Mouse (Mus musculus) MEL (cell line): ENCODE measurements around the gene Sgk2. TPM values are rescaled to one million over a fixed set of nuclear protein-coding genes. Genes with fewer than 3 reads are reported as not detected.

Source experiments
- DNase-seq: peaks from one replicate; pipeline ENCODE4 v3.0.0; 2011; ENCODE audit warnings: low read depth, low spot score
- H3K27ac ChIP-seq: 2 replicates; pipeline ENCODE4 v1.5.1; 2012; ENCODE audit warnings: low read depth, mild to moderate bottlenecking, control low read depth, low read length, moderate library complexity; ENCODE audit not compliant: control insufficient read depth
- H3K27me3 ChIP-seq, 2 experiments: fragments of 150-350 bp in 1 of 2; sonication (generic) in 1 of 2; 2 replicates each; pipeline ENCODE4 v1.6.1; 2012; ENCODE audit warnings: low read length in 2 of 2, mild to moderate bottlenecking in 2 of 2, improper control_type of control experiment in 1 of 2, moderate library complexity in 1 of 2; ENCODE audit not compliant: insufficient read depth in 2 of 2, control insufficient read depth in 1 of 2
- H3K36me3 ChIP-seq, 2 experiments: 2 replicates each; pipeline ENCODE4 v1.6.1; 2012 to 2014; ENCODE audit warnings: low read length in 2 of 2, improper control_type of control experiment in 1 of 2, inconsistent platforms in 1 of 2, mild to moderate bottlenecking in 1 of 2; ENCODE audit not compliant: insufficient read depth in 2 of 2, control insufficient read depth in 1 of 2
- H3K4me1 ChIP-seq, 2 experiments: fragments of 150-350 bp in 1 of 2; sonication (generic) in 1 of 2; 2 replicates each; pipeline ENCODE4 v1.6.1; 2012; ENCODE audit warnings: low read length in 2 of 2, improper control_type of control experiment in 1 of 2, mild to moderate bottlenecking in 1 of 2; ENCODE audit not compliant: insufficient read depth in 2 of 2, control insufficient read depth in 1 of 2
- H3K4me3 ChIP-seq, 2 experiments: fragments of 150-350 bp in 1 of 2; sonication (generic) in 1 of 2; 2 replicates each; pipeline ENCODE4 v1.5.1; 2012; ENCODE audit warnings: low read depth in 2 of 2, low read length in 2 of 2, mild to moderate bottlenecking in 2 of 2, moderate library complexity in 2 of 2, control low read depth in 1 of 2, improper control_type of control experiment in 1 of 2; ENCODE audit not compliant: control insufficient read depth in 1 of 2, insufficient read depth in 1 of 2
- H3K79me2 ChIP-seq: 2 replicates; pipeline ENCODE4 v1.6.1; 2012; ENCODE audit warnings: mild to moderate bottlenecking, low read length, moderate library complexity; ENCODE audit not compliant: control insufficient read depth, poor library complexity, insufficient read depth
- H3K9ac ChIP-seq: 2 replicates; pipeline ENCODE4 v1.6.1; 2012; ENCODE audit warnings: low read depth, mild to moderate bottlenecking, control low read depth, low read length, moderate library complexity; ENCODE audit not compliant: control insufficient read depth, poor library complexity, severe bottlenecking
- H3K9me3 ChIP-seq: fragments of 150-350 bp; sonication (generic); replicated peaks from 2 replicates; pipeline ENCODE4 v1.6.1; 2012; ENCODE audit warnings: mild to moderate bottlenecking, low read length, improper control_type of control experiment, moderate library complexity; ENCODE audit not compliant: insufficient read depth
- BHLHE40 ChIP-seq: IDR thresholded peaks from 2 replicates; pipeline ENCODE4 v1.6.1; 2012; ENCODE audit warnings: low read depth, mild to moderate bottlenecking, inconsistent platforms, low read length, improper control_type of control experiment, borderline replicate concordance
- CTCF ChIP-seq, 3 experiments: IDR thresholded peaks in 2 of 3; conservative IDR thresholded peaks in 1 of 3; 2 replicates each; pipeline ENCODE4 v1.5.1; 2011 to 2012; ENCODE audit warnings: low read length in 3 of 3, low read depth in 2 of 3, mild to moderate bottlenecking in 2 of 3, improper control_type of control experiment in 1 of 3, inconsistent platforms in 1 of 3, mixed read lengths in 1 of 3, moderate library complexity in 1 of 3; ENCODE audit not compliant: control insufficient read depth in 1 of 3, insufficient read depth in 1 of 3, poor library complexity in 1 of 3, severe bottlenecking in 1 of 3
- E2F4 ChIP-seq: IDR thresholded peaks from 2 replicates; pipeline ENCODE4 v1.6.1; 2011; ENCODE audit warnings: low read depth, low read length, improper control_type of control experiment, borderline replicate concordance
- ELF1 ChIP-seq: IDR thresholded peaks from 2 replicates; pipeline ENCODE4 v1.6.1; 2014; ENCODE audit warnings: low read depth, mild to moderate bottlenecking, inconsistent platforms, low read length, improper control_type of control experiment, moderate library complexity
- GABPA ChIP-seq: IDR thresholded peaks from 2 replicates; pipeline ENCODE4 v1.6.1; 2012; ENCODE audit warnings: low read depth, mild to moderate bottlenecking, inconsistent platforms, low read length, improper control_type of control experiment, moderate library complexity
- HCFC1 ChIP-seq: IDR thresholded peaks from 2 replicates; pipeline ENCODE4 v1.6.1; 2012; ENCODE audit warnings: low read depth, mild to moderate bottlenecking, inconsistent platforms, low read length, improper control_type of control experiment, moderate library complexity
- JUND ChIP-seq: IDR thresholded peaks from 2 replicates; pipeline ENCODE4 v1.6.1; 2011; ENCODE audit warnings: low read depth, mild to moderate bottlenecking, improper control_type of control experiment, low read length
- MAX ChIP-seq: IDR thresholded peaks from 2 replicates; pipeline ENCODE4 v1.6.1; 2011; ENCODE audit warnings: low read length, improper control_type of control experiment
- MXI1 ChIP-seq: IDR thresholded peaks from 2 replicates; pipeline ENCODE4 v1.6.1; 2011; ENCODE audit warnings: mild to moderate bottlenecking, low read depth, low read length, improper control_type of control experiment
- MYC ChIP-seq: IDR thresholded peaks from 2 replicates; pipeline ENCODE4 v1.6.1; 2011; ENCODE audit warnings: low read depth, mild to moderate bottlenecking, low read length, improper control_type of control experiment, moderate library complexity
- NELFE ChIP-seq: IDR thresholded peaks from 2 replicates; pipeline ENCODE4 v1.6.1; 2011; ENCODE audit warnings: low read depth, low read length, improper control_type of control experiment
- POLR2AphosphoS2 ChIP-seq: IDR thresholded peaks from 2 replicates; pipeline ENCODE4 v1.6.1; 2011; ENCODE audit warnings: low read length, improper control_type of control experiment
- POLR2AphosphoS5 ChIP-seq: IDR thresholded peaks from 2 replicates; pipeline ENCODE4 v1.6.1; 2012; ENCODE audit warnings: low read depth, borderline replicate concordance, mild to moderate bottlenecking, inconsistent platforms, low read length, moderate library complexity, mixed read lengths
- RAD21 ChIP-seq: IDR thresholded peaks from 2 replicates; pipeline ENCODE4 v1.6.1; 2011; ENCODE audit warnings: mild to moderate bottlenecking, low read depth, low read length, improper control_type of control experiment
- RCOR1 ChIP-seq: IDR thresholded peaks from 2 replicates; pipeline ENCODE4 v1.6.1; 2012; ENCODE audit warnings: low read depth, mild to moderate bottlenecking, inconsistent platforms, low read length, improper control_type of control experiment
- SIN3A ChIP-seq: IDR thresholded peaks from 2 replicates; pipeline ENCODE4 v1.6.1; 2012; ENCODE audit warnings: low read length, improper control_type of control experiment, inconsistent platforms
- UBTF ChIP-seq: IDR thresholded peaks from 2 replicates; pipeline ENCODE4 v1.6.1; 2012; ENCODE audit warnings: low read depth, mild to moderate bottlenecking, inconsistent platforms, low read length, improper control_type of control experiment, moderate library complexity, borderline replicate concordance; ENCODE audit not compliant: insufficient read depth
- USF1 ChIP-seq: IDR thresholded peaks from 2 replicates; pipeline ENCODE4 v1.6.1; 2014; ENCODE audit warnings: low read depth, mild to moderate bottlenecking, inconsistent platforms, low read length, improper control_type of control experiment, moderate library complexity
- USF2 ChIP-seq, 2 experiments: IDR thresholded peaks; 2 replicates each; pipeline ENCODE4 v1.6.1; 2011 to 2012; ENCODE audit warnings: improper control_type of control experiment in 2 of 2, low read length in 2 of 2, borderline replicate concordance in 1 of 2, inconsistent platforms in 1 of 2, low read depth in 1 of 2, mild to moderate bottlenecking in 1 of 2; ENCODE audit not compliant: insufficient read depth in 1 of 2
- ZNF384 ChIP-seq: IDR thresholded peaks from 2 replicates; pipeline ENCODE4 v1.6.1; 2012; ENCODE audit warnings: low read depth, mild to moderate bottlenecking, inconsistent platforms, low read length, improper control_type of control experiment
- polyA plus RNA-seq, 2 experiments: library from polyadenylated mRNA; stranded (reverse) in 1 of 2; unstranded in 1 of 2; fragments of >175 nt in 1 of 2; fragments of >200 nt in 1 of 2; gene quantifications; 2 replicates each; pipeline versions ENCODE4 v1.2.1 to v1.2.4; 2012; ENCODE audit warnings: low replicate concordance in 2 of 2, low read depth in 1 of 2; ENCODE audit not compliant: insufficient read length in 2 of 2, insufficient read depth in 1 of 2, missing spikeins in 1 of 2
- total RNA-seq: library from RNA; depleted of rRNA; stranded (reverse); fragments of 300-350 nt; gene quantifications from 2 replicates; pipeline ENCODE4 v1.2.3, GENCODE M21; 2012

Gene Sgk2
- total and polyA plus RNA-seq, 3 experiments = not detected

- no peak overlapping the region for H3K9ac ChIP-seq
- H3K27ac ChIP-seq = no peak overlapping the region
- no peaks in the 10 kb centered on the region for H3K9me3 ChIP-seq
- no peaks in the 10 kb centered on the region for H3K36me3 ChIP-seq
- no peak overlapping the region for H3K4me3 ChIP-seq
- TF ChIP-seq BHLHE40 (no peak), ELF1 (no peak), ZNF384 (no peak), RAD21 (no peak), RCOR1 (no peak), MYC (no peak), UBTF (no peak), POLR2AphosphoS5 (no peak), NELFE (no peak), POLR2AphosphoS2 (no peak), MAX (no peak), MXI1 (no peak), CTCF (IDR thresholded peaks at IDR 0.05 in 2 of 3, conservative IDR thresholded peaks at IDR 0.05 in 1 of 3; ENCODE audit: control insufficient read depth in 1 of 3, insufficient read depth in 1 of 3, low read depth in 2 of 3, low read length in 3 of 3, poor library complexity in 1 of 3, severe bottlenecking in 1 of 3) (no peak), GABPA (no peak), SIN3A (no peak), USF2 (IDR thresholded peaks at IDR 0.05; ENCODE audit: borderline replicate concordance in 1 of 2, insufficient read depth in 1 of 2, low read depth in 1 of 2, low read length in 2 of 2) (no peak), JUND (no peak), HCFC1 (no peak), USF1 (no peak)
- no peaks in the 10 kb centered on the region for H3K27me3 ChIP-seq
- no peak for DNase-seq
- H3K79me2 ChIP-seq = no peaks in the 10 kb centered on the region
- H3K4me1 ChIP-seq = no peaks in the 10 kb centered on the region
Measured at GRCm38 (mm10) chr2:163001071-163001470, 13.9 kb downstream of the Sgk2 start.

GRCm38 (mm10) chr2:163007299-163007698 lies 20.2 kb downstream of the Sgk2 start:
- no peaks in the 10 kb centered on the region for H3K36me3 ChIP-seq
- H3K27me3 ChIP-seq = 0 out of 4 replicates have a peak, but pooled peaks cover 0 to 1% of the 10 kb centered on the region in 2 experiments
- no peak overlapping the region for H3K27ac ChIP-seq
- DNase-seq = no peak
- no peak for TF ChIP-seq E2F4
- no peak overlapping the region for H3K9ac ChIP-seq
- H3K4me1 ChIP-seq = no peaks in the 10 kb centered on the region
- H3K79me2 ChIP-seq = no peaks in the 10 kb centered on the region
- H3K4me3 ChIP-seq = no peak overlapping the region
- H3K9me3 ChIP-seq = no peaks in the 10 kb centered on the region
